Mouse (Mus musculus) kidney, adult 8-10 months (tissue): ENCODE data around the gene Gp1bb.
A peak's percentile ranks its signal among the peaks of the same experiment; 100 is the strongest.

Experiments used
- DNase-seq, 2 experiments: peaks; one replicate each; pipeline ENCODE4 v3.0.0; 2022

Gene Gp1bb

DNA sequence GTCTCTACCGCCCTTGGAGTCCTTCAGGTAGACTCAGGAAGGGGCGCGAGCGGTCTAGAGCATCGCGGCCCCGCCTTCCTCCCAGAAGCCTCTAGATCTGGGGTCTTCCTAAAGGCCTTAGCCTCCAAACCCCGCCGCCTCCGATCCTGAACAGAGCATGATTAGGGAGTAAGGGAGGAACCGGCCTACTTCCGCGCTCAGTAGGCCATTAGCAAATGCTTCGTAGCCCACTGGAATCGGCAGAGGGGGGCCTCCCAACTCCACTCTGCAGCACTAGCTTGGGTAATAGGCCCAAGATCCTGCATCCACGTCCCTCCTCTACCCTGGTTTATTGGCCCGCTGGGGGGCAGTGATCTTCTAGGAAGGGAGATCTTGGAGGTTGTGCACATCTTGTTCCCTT, at the start of gene Gp1bb:
Gene Gp1bb, minus strand, starts transcription at position 385 of the 400 bp plus-strand sequence.
- DNase-seq, result no peak

DNA sequence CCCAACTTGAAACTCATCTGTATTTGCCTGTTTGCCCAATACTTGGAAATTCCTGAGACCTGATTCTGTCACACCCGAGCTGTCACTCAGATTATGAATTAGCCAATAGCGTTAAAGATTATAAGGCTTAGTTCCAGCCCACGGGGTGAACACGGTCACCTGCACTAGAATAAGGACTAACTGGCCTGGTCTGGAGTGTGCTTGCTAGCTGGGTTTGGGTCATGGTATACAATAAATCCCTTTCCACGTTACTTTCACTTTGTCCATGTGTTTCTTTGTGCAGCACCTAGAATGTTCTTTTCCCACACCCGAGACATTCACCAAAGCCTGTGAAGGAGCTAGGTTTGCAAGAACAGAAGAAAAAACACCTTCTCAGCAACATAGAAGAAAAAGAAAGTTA, 47.7 kb upstream of the Gp1bb start:
- no peak for DNase-seq

DNA sequence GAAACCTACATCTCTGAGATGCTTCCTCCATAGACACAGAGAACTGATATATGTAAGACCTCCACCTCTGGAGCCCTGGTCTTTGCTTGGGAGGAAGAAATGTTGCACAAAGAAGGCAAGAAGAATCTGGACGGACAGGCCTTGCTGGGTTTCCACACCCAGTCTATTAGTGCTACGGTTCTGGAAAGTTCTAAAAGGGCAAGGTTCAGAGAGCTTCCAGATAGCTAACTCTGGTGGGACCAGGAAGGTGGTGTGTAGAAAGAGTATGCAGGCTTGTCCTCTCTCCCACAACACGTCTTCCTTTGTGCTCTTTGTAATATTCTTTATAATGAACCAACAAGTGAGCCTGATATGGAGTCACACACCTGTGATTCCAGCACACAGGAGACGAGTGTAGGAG, 36.4 kb upstream of the Gp1bb start:
- no peak for DNase-seq

DNA sequence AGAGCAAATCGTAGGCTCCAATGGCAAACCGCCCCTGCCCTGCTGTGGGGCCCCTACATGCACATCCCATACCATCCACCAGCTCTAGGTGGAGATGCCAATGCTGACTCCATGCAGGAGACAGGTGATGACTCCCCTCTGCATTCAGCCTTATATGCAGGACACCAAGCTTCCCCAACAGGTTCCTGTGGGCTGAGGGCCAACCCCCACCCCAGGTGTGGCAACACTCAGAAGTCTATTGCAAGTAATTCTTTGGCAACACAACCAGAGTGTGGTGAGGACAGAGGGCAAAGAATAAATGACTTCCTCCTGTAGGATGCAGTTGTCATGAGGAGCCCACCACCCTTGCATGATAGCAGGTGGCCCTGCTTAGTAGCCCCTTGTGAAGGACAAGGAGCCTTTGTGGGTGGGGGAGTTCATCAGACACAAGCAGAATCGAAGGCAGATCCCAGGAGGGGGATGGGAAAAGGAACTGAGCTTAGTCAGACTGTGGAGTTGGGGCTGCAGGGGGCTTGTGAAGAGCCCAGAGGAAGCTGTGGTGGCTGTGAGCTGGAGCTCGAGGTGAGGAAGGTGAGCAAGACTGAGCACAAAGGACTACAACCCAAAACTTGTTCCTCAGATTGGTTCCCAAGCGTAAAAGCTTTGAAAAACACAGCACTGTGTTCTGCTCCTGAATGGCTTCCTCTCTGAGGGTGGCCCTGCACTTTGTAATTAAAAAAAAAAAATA, 33.3 kb upstream of the Gp1bb start:
- no peak for DNase-seq

DNA sequence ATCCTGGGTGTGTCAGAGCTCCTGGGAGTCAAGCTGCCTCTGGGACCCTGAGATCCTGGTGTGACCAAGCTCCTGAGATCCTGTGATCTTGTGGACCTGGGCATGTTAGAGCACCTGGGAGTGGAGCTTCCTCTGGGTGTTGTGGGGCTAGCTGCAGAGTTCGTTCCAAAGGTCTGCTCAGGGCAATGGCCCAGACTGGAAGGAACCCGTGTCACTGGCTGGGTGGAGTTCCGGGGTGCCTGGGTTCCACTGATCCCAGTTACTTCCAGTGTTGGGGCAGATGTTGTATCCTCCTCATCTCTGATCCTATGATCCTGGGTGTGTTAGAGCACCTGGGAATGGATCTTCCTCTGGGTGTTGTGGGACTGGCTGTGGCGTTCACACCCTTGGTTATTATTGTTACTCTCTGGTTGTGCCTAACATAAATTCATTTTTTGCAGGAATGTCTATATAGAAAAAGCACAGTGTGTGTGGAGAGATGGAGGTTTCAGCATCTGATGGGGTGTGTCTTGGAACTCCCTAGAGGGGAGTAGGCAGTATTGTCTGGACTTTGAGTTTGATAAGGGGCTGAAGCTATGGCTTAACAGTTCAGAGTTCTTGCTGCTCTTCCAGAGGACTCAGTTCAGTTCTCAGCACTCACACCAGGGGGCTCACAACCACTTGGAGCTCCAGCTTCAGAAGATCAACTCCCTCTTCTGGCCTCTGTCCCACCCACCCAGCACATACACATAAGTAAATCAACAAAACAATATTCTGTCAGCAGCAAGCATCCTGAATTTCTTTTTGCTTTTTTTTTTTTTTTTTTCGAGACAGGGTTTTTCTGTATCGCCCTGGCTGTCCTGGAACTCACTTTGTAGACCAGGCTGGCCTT, 31.3 kb upstream of the Gp1bb start:
- no peak for DNase-seq

DNA sequence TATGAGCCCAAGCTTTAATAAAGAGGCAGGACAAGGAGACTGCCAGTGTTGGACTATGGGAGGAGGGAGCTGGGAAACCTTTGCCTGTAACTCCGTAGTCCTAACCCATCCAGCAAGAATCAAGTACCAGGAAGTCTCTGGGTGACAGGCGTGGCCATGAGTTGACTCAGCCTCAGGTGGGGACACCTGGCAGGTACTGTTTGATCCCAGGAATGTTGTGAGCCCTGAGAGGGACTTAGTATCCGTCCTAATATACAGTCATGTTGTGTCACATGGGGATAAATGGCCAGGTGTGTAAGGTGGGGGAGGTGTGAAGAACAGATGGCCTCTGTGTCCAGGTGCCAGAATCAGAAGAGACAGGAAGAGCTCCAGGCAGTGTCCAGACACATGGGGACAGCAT, 26.9 kb upstream of the Gp1bb start:
- no peak for DNase-seq

DNA sequence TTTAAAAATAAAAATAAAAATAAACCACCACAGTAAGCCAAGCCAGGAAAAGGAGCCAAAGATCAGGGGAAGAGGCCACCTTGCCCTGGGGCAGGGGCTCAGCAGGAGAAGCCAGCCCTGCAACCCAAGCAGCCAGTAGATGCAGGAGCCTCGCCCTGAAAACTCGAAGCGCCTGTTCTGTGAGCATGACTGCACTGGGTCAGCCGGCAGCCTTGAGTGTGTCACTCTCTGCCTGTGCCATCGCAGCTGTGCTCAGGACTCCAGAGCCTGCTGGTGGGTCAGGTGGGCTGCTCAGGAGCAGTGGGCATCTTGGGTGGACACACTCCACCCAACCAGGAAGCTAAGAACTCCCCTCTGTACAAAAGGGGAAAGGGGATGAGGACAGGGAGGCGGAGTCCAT, 23.1 kb upstream of the Gp1bb start:
- no peak for DNase-seq

DNA sequence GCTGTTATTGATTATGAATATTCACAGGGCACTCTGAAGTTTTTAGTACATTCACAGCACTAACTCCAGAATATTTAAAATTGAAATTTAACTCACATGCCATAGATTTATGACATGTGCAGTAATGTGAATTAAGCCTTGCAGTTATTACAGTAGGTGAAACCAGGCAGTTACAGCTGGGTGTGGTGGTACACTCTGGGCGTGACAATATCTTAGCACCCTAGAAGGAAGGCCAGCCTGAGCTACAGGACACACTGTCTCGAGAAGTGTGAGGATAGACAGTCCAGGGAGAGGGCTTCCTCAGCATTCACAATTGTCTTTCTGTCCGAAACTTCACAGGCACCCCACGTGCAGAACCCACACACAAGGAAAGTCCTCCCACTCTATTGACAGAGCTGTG, 22.3 kb upstream of the Gp1bb start:
- DNase-seq, result no peak

DNA sequence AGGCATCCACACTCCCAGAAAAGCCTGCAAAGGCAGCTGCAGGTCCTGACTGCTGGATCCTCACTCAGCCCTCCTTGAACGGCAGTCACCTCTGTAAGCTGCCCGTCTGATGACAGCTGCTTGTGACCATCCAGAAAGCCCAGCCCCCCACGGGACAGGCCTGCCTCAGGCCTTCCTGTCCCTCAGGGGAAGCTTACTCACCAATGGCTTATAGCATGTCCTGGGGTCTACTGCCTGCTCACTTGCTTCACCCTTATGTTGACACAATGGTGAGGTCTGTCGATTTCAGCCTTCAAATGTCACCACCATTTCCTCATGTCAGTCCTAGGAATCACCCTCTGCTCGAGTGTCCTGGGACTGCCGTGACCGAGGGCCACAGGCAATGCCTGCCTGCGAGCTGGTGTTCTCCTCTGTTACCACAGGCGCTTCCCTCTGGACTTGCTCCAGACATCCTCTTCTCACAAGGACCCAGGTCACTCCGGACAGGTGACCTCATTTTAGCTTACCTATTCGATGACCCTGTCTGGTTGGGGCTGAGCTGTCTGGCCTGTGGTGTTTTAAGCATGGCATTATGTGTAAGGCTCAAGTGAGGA, 21.3 kb upstream of the Gp1bb start:
- DNase-seq, result no peak

DNA sequence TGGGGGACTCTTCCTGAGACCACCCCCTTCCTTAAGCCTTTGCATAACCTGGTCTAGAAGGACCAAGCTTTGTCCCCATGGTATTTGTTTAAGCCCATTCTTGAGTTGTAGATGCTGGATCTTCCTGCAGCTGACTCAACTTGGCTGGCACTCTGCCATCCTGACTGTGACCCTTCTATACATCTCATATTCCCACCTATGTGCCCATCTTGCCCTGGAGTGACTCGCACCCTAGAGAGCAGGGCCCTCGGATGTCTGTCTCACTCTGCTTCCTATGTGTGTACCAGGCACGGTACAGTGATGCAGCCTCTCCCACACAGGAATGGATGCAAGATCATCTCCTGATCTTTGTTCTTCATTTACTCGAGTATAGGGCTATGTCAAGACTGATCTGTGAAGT, 20.7 kb upstream of the Gp1bb start:
- DNase-seq, result no peak

DNA sequence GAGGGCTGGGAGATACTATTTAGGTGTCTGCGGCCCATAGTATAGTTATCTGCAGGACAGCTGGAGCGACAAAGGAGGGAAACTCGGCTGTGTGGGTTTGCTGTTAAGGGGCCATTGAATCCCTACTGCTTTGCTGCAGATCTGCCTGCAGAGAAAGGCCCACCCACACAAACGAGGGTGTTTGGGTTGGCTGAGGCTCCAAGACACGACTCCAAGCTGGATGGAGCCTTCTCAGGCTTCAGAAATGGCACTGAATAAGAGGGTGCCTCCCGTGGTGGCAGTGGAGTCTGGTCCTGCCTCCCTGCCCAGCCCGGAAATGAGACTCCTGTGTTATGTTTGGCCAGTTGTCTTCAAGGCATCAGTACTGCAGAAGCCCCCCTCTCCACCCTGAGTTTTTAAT, 20.1 kb upstream of the Gp1bb start:
- no peak for DNase-seq

DNA sequence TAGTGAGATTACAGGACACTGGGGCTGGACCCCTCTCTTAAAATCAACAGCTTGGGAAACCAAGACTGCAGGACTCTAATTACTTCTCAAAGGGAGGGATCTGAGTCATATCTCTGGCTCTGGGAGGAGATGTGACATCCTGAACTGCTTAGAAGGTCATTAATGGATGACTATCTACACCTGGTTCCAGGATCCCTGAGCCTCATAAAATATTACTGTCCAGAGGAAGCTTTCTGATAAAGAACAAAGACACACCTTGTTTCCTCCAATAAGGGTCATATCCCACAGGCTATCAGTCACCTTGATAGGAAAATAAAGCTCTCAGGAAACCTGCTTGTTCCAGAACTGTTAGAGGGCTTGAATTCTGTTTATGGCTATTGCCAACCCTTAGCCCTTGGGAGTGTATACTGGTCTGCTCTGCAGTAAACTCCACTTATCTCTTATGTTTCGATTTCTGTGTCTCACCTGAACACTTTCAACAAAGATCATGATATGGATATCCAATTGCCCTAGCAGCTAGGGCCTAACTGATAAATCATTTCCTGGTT, 17.3 kb upstream of the Gp1bb start:
- no peak for DNase-seq

DNA sequence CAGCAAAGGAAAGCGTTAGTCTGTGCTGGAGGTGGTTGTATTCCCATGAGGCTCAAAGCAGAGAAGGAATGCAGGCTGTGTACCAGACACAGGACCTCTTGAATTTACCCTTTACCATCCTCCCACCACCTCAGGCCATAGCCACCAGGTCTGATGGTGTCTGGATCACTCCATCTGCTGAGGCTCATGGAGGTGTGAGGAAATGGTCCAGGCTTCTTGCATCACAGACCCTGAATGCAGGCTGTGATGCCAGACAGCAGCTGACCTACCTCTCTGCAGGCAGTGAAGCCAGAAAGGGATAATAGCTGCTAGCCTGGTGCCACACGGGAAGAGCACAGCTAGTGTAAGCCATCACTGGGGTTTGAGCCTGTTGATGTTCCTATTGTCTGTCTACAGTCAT, 16.2 kb upstream of the Gp1bb start:
- no peak for DNase-seq

DNA sequence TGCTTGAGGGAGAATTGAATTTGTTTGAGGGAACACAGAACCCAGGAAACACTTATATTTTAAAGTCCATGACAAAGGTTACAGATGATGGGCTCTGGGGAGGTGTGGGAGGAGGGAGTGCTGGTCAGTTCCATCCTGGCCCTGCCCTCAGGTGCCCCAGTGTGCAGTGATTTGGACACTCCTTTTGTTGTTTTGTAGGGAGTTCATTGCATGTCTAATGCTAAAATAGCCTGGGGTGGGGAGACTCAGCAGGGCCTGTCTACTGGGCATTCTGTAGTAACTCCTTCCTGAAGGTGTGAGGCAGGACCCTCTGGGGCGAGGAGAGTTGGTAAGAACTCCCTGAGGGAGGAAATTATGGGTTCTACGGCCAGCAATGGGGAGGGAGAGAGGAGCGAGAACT, 14.6 kb upstream of the Gp1bb start:
- no peak for DNase-seq

DNA sequence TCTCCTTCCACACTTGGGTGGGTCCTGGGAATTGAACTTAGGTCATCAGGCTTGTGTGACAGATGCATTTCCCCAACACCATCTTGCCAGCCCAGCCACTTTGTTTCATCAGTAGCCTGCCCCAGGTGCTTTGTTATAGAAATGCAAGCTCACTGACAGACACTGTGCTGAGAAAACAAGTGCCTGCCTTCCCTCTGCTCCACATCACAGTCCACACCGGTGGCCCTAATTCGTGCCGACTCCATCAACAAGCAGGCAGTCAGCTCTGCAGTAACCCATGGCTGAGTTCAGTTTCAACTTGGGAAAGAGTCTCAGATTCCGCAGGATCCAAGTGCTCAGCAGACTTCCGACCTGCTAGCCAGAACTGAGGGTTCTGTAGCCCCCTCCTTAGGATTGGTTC, 14.2 kb upstream of the Gp1bb start:
- DNase-seq, result no peak

DNA sequence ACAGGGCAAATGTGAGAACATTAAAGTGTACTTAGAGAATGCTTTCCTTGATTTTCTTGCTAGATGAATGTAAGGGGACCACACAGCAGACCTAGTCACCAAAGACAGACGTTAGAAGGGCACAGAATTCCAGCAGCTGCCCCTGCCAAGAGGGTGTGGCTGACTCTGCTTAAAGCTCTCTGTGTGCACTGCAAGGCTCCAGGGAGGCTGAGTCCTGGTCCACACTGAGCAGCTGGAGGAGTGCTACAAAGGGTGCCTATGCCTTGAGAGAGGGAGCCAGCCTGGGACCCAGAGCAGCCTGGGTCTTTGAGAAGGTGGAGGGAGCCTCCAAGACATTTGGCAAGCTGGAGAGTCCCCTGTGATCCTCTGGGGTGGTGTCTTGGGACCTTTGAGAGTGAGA, 11.1 kb upstream of the Gp1bb start:
- no peak for DNase-seq

DNA sequence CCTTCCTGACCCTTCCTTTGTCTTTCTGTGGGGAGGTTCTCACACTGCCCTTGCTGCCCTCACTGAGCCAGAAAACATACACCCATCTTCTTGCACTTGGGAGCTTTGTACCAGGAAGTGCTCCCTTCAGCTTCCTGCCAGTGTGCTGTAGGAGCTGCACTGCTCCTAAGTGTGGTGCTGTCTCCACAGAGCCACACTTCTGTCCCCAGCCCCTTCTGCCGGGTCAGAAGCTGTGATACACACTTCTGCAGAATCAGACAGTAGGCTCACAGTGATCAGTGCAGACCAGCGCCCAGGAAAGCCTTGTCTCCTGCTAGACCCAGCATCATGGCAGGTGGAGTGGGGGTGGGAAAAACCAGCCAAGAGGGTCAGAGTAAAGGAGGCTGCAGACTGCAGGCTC, 10.6 kb upstream of the Gp1bb start:
- DNase-seq, result no peak

DNA sequence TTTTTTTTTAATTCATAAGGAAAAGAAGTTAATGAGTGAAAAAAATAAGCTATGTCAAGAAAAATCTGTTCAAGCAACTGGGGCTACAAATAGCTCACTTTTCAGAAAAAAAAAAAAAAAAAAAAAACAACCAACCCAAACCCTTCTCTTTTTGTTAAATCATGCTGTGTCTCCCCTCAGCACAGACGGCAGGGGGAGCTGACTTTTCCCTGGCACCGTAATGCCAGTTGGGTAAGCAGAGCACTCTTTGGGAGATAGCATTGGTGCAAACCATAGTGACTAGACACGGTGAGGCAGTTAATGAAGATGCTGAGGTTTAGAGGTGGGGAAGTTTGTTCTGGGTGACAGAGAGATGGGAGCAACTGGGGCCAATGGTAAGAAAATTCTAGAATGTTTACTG, 9.9 kb upstream of the Gp1bb start:
- DNase-seq, result no peak

DNA sequence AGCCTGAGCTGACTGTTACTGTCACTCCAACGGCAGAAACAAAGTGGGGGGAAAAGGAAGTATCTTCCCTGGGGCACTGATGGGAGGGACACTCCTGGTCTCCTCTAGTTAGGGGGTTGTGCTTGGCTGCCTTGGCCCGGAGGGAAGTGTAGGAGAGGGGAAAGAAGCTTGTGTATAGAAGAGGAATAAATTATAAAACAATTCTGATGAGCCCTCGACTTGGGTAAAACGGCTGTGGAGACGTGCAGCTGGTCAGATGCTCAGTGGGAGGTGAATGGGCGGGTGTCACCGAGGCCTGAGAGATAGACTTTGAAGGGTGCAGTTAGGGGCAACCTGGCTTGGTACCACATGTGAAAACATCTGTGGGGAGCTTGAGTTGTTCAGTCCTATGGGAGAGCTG, 8.9 kb upstream of the Gp1bb start:
- no peak for DNase-seq

DNA sequence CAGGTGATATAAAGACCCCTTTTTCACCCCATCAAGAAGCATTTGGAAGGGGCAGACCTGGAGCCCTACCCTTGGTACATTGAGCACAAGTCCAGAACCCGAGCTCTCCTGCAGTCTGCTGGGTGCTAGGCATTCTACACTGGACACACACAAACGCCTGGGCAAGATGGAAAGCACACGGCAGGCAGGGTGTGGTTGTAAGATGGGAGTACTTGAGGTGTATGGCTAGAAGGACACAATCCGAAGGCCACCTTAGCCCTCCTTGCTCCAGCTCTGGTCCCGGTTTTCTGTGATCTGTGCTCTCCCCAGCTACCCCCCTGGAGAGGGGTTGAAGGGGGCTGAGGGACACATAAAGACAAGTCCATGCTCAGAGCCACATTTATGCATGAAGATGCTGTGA, 8.1 kb upstream of the Gp1bb start:
- no peak for DNase-seq

DNA sequence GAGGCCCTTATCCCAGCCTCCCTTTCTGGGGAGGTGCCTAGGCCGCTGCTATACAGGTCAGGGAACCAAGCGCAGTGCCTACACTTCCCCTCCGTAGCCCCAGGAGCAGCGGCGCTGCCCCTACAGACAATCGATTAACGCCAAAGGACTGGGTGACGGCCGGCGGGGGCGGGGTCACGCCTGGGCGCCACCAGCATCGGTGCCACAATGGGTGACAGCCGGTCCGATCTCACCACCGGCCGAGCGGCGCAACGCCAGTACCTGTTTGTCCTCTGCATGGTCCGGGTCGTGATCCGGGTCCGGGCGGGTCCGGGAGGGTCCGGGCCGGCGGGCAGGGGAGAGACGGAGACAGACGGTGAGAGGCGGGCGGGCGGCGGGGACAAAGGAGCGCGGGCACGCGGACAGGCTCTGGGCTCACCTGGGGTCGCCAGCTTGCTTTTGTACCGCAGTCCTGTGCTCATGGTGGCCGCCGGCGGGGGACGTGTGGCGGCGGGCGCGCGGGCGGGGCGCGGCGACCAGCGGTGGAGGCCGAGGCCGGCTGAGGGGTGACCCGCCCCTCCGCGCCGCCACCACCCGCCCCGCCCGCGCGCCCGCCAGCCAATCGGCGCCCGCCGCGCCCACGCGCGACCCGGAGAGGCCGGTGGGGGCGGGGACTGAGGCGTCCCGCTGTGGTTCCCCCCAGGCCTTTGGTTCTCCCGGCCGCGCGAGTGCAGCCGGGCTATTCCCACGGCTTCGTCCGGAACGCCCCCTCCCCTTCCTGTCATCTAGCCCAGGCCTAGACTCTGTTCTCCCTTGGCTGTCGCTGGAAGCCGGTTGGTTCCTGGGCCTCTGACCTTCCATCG, 7.4 kb upstream of the Gp1bb start, which contains the start of gene Sept5:
Gene Sept5, minus strand, starts transcription at position 565 of the 842 bp plus-strand sequence.
- peak in 1 of 2 experiments; percentile 15 for DNase-seq

DNA sequence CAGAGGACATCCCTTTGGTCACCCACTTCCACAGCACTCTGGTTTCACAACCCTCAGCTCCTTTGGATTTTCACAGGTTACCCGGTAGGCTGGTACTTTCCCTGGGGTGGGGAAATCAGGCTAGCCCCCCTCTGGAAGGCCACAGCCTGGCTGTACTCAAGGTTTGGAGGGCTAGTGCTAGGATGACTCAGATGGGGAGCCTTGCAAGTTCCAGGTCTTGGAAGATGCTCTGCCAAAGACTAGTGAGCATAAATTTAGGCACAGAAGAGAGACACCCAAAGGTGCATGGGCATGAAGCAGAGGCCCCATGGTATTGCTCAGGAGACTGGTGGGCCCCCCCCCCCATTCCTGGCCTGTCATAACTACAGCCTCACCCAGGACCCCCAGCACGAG, 6.7 kb upstream of the Gp1bb start:
- no peak for DNase-seq
